Mouse (Mus musculus) kidney, adult 2 months (tissue): Measurements from ENCODE around the gene Cdkn3. TPM values are rescaled to one million over a fixed set of nuclear protein-coding genes. Genes with fewer than 3 reads are reported as not detected.
"Not testable (repeated sequence)": the region's sequence is repeated elsewhere in the genome, so short reads cannot be mapped to it uniquely, and the experiment has no call there.

ENCODE experiments used
- DNase-seq: peaks from one replicate; pipeline ENCODE4 v3.0.0; 2021
- H3K27ac ChIP-seq: fragments of 200-500 bp; 2 replicates; pipeline ENCODE4 v1.5.1; 2012; ENCODE audit warnings: low read depth, low read length, control low read depth, inconsistent platforms; ENCODE audit not compliant: insufficient read depth
- H3K27me3 ChIP-seq: fragments of 200-500 bp; replicated peaks from 2 replicates; pipeline ENCODE4 v1.6.1; 2012; ENCODE audit warnings: mild to moderate bottlenecking, moderate library complexity, low read length, inconsistent platforms; ENCODE audit not compliant: control insufficient read depth, insufficient read depth
- H3K36me3 ChIP-seq: fragments of 200-500 bp; 2 replicates; pipeline ENCODE4 v1.6.1; 2012; ENCODE audit warnings: mild to moderate bottlenecking, moderate library complexity, low read length, inconsistent platforms; ENCODE audit not compliant: control insufficient read depth, insufficient read depth
- H3K4me1 ChIP-seq: fragments of 200-500 bp; 2 replicates; pipeline ENCODE4 v1.6.1; 2011; ENCODE audit warnings: low read length; ENCODE audit not compliant: control insufficient read depth, insufficient read depth
- H3K4me3 ChIP-seq: fragments of 200-500 bp; 2 replicates; pipeline ENCODE4 v1.5.1; 2011; ENCODE audit warnings: mild to moderate bottlenecking, low read depth, low read length, control low read depth; ENCODE audit not compliant: insufficient read depth
- CTCF ChIP-seq: fragments of 200-500 bp; conservative IDR thresholded peaks from 2 replicates; pipeline ENCODE4 v1.5.1; 2011; ENCODE audit warnings: low read depth, mild to moderate bottlenecking, control low read depth, low read length, moderate library complexity, mixed read lengths; ENCODE audit not compliant: insufficient read depth, insufficient read length
- POLR2A ChIP-seq: fragments of 200-500 bp; IDR thresholded peaks from one replicate; pipeline ENCODE4 v1.6.1; 2011; ENCODE audit warnings: low read depth, low read length, control low read depth
- WGBS: fragments of 180-500 bp; shearing (Covaris S2); methylation state at CpG from one replicate; pipeline ENCODE4 v1.1.7; 2018; 5-methylcytosine and 5-hydroxymethylcytosine counted together
- polyA plus RNA-seq: library from polyadenylated mRNA; depleted of rRNA; stranded (reverse); fragments of >200 nt; gene quantifications from 2 replicates; pipeline ENCODE4 v1.2.3, GENCODE M21; 2012; rRNA removed

The Cdkn3 gene
- polyA plus RNA-seq, 1 experiment = 0.31 TPM

DNA sequence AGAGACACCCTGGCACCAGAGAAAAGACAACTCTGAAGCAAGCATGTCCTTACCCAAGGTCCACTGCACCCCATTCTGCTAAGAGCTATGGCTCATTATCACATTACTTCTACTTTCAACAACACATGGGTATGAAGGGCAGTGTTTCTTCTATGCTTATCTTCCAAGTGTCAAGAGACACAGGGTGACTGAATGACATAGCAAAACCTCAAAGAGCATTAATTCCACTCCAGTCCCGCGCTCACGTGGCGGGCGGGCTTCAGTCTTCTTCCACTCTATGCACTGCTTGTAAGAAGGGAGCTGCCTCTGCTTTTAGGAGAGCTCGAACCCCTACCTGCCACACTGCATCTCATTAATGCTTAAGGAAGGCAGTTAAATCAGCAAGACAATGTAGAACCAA lies 55.3 kb downstream of the Cdkn3 start:
- TF ChIP-seq CTCF (no peak), POLR2A (no peak)
- WGBS = 89% methylated on average over 6 of the region's 6 CpGs
- no peak overlapping the region for H3K4me3 ChIP-seq
- no peak overlapping the region for H3K27ac ChIP-seq
- H3K27me3 ChIP-seq = no peaks in the 10 kb centered on the region
- peaks cover 10% of the 10 kb centered on the region for H3K36me3 ChIP-seq
- DNase-seq = no peak
- peaks cover 9% of the 10 kb centered on the region for H3K4me1 ChIP-seq

DNA sequence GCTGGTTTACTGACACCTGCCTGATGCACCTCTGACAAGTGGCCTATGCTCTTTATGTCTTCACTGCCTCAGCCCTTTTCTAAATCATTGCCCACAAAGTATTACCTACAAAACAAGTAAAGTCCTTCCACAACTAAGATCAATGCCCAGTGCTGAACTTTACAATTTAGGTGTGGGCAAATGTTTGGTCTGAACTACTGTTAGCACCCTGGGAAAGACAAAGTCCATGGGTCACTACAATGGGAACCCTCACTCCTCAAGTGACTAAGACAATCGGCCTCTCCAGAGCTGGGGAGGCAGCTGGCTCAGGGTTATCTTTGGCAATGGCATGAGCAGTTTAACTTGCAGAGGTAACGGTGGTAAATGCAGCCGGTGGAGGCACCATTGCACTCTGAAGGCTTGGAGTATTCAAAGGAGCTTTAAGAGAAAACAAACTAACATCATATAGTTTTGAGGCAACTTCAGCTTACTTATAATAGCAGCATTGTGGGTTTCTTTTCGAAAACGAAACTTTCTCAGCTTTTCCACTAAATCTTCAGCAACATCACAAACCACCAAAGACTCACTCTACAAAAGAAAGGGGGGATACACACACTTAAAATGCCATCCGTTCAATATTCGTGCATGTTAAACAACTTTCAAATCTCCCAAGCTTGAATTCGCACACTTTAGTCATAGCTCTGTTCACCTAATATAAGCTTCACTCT lies 56.7 kb downstream of the Cdkn3 start:
- Histone ChIP-seq H3K4me1 (peaks cover 9% of the 10 kb centered on the region), H3K36me3 (peaks cover 4% of the 10 kb centered on the region), H3K27ac (no peak overlapping the region), H3K27me3 (no peaks in the 10 kb centered on the region), H3K4me3 (no peak overlapping the region)
- peak; percentile 27 for DNase-seq
- 79% methylated on average over 8 of the region's 8 CpGs for WGBS
- TF ChIP-seq CTCF = no peak
- TF ChIP-seq POLR2A = no peak

DNA sequence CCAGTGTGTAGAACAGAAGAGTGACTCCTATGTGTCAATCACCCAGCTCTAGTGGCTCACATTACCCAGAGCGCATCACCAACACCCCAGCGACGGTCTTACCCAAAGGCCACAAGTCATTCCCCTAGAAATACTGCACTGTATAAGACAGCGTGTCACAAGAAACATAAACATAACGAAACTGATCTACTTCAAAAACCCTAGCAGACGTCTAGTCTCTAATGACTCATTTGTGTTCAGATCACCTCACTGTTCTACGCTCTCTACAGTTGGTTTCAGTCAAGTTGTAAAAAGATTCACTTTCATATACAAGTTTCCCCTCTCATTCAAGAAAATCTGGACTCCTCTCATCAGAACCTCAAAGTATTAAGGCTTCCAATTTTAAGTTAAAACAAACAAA lies 58.4 kb downstream of the Cdkn3 start:
- Histone ChIP-seq H3K4me3 (no peak overlapping the region), H3K27ac (no peak overlapping the region), H3K4me1 (peaks cover 9% of the 10 kb centered on the region), H3K36me3 (peaks cover 2% of the 10 kb centered on the region), H3K27me3 (no peaks in the 10 kb centered on the region)
- DNase-seq = no peak
- 81% methylated on average over 7 of the region's 7 CpGs for WGBS
- TF ChIP-seq POLR2A (no peak), CTCF (no peak)

DNA sequence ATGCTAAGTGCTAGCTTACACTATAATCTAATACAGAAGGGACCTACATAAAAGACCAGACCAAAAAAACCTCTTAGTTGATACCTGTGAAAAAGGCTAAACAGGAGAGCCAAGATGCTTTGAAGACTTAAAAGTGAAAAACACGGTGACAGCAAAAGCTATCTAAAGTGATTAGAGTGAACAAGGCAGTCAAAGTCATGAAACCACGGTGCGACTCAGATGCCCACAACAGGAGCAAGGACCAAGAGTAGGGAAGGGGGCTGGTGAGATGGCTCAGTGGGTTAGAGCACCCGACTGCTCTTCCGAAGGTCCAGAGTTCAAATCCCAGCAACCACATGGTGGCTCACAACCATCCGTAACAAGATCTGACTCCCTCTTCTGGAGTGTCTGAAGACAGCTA lies 59.6 kb downstream of the Cdkn3 start:
- not testable (repeated sequence) for H3K27ac ChIP-seq, DNase-seq, H3K4me3 ChIP-seq, H3K36me3 ChIP-seq, H3K4me1 ChIP-seq, H3K27me3 ChIP-seq
- 72% methylated on average over 5 of the region's 6 CpGs for WGBS

Other genes starting within 250 kb of the Cdkn3 start
- 66.1 and 71.4 TPM in 2 replicates for gene Cnih1, start 27.9 kb downstream of the Cdkn3 start, polyA plus RNA-seq
- gene Gmfb, start 61.7 kb downstream of the Cdkn3 start, polyA plus RNA-seq = 14.4 and 20.7 TPM in 2 replicates
- gene Cgrrf1, start 71.6 kb downstream of the Cdkn3 start, polyA plus RNA-seq = 33.0 and 35.9 TPM in 2 replicates
- 3.9 and 4.6 TPM in 2 replicates for gene Samd4, start 122.3 kb downstream of the Cdkn3 start, polyA plus RNA-seq